Mouse (Mus musculus) kidney, adult 2 months (tissue): ENCODE measurements around the gene Spta1.

ENCODE experiments used
- CTCF ChIP-seq: fragments of 200-500 bp; conservative IDR thresholded peaks from 2 replicates; pipeline ENCODE4 v1.5.1; 2011; ENCODE audit warnings: low read depth, mild to moderate bottlenecking, control low read depth, low read length, moderate library complexity, mixed read lengths; ENCODE audit not compliant: insufficient read depth, insufficient read length
- POLR2A ChIP-seq: fragments of 200-500 bp; IDR thresholded peaks from one replicate; pipeline ENCODE4 v1.6.1; 2011; ENCODE audit warnings: low read depth, low read length, control low read depth

DNA sequence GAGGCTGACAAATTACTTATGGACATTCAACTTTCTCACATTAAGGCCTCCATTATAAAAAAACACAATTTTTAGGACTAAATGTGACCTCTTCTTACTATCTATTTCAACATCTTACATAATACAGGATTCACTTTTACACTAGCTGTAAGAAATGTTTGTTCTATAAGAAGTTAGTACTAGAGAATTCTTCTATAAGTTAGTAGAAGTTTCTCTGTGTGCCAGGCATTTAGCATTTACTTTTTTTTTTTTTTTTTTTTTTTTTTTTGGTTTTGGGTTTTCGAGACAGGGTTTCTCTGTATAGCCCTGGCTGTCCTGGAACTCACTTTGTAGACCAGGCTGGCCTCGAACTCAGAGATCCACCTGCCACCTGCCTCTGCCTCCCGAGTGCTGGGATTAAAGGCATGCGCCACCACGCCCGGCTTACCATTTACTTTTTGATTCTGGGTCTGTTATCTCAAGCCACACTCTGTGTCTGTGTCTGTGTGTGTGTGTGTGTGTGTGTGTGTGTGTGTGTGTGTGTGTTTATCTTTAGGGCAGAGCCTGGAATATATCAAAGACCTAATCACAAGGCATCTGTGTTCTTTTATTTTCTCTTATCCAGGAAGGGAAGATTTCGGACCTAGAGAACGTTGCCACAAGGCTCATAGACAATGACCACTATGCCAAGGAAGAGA is 44.1 kb downstream of the Spta1 start:
- TF ChIP-seq CTCF (no peak), POLR2A (no peak)
